Mouse (Mus musculus) liver, embryonic 13.5 days (tissue): ENCODE measurements at regions not wholly inside any gene's neighbourhood (a gene's known extent, or its start where the extent isn't known, plus 50 kb on each side); places are given as distances from the start of the nearest gene placed in this dataset.

ENCODE experiments used
- ATAC-seq: fragments of 200-750 bp; cut with Nextera tagmentation; 2 replicates; pipeline ENCODE4 v1.8.0; 2017; ENCODE audit warnings: low read depth, mild to moderate bottlenecking, moderate number of reproducible peaks, moderate library complexity
- DNase-seq: peaks from one replicate; pipeline ENCODE4 v3.0.0; 2022
- H3K27ac ChIP-seq: fragments of 300-500 bp; sonication (generic); 2 replicates; pipeline ENCODE4 v1.5.1; 2015; ENCODE audit warnings: moderate library complexity, mild to moderate bottlenecking, inconsistent platforms
- H3K27me3 ChIP-seq: fragments of 300-500 bp; sonication (generic); 2 replicates; pipeline ENCODE4 v1.6.1; 2015; ENCODE audit warnings: mild to moderate bottlenecking, inconsistent platforms
- H3K36me3 ChIP-seq: fragments of 300-500 bp; sonication (generic); 2 replicates; pipeline ENCODE4 v1.6.1; 2015; ENCODE audit warnings: mild to moderate bottlenecking, inconsistent platforms
- H3K4me1 ChIP-seq: fragments of 300-500 bp; sonication (generic); replicated peaks from 2 replicates; pipeline ENCODE4 v1.6.1; 2015; ENCODE audit warnings: inconsistent platforms
- H3K4me2 ChIP-seq: fragments of 300-500 bp; sonication (generic); 2 replicates; pipeline ENCODE4 v1.6.1; 2015; ENCODE audit warnings: inconsistent platforms, mild to moderate bottlenecking, moderate library complexity
- H3K4me3 ChIP-seq: fragments of 300-500 bp; sonication (generic); replicated peaks from 2 replicates; pipeline ENCODE4 v1.5.1; 2015; ENCODE audit warnings: mild to moderate bottlenecking, inconsistent platforms
- H3K9ac ChIP-seq: fragments of 300-500 bp; sonication (generic); 2 replicates; pipeline ENCODE4 v1.6.1; 2015; ENCODE audit warnings: mild to moderate bottlenecking, inconsistent platforms
- H3K9me3 ChIP-seq: fragments of 300-500 bp; sonication (generic); replicated peaks from 2 replicates; pipeline ENCODE4 v1.6.1; 2016; ENCODE audit warnings: inconsistent platforms
- WGBS: fragments of 180-500 bp; shearing (Covaris S2); methylation state at CpG from one replicate; pipeline ENCODE4 v1.1.7; 2015; ENCODE audit not compliant: insufficient replicate concordance; 5-methylcytosine and 5-hydroxymethylcytosine counted together

DNA sequence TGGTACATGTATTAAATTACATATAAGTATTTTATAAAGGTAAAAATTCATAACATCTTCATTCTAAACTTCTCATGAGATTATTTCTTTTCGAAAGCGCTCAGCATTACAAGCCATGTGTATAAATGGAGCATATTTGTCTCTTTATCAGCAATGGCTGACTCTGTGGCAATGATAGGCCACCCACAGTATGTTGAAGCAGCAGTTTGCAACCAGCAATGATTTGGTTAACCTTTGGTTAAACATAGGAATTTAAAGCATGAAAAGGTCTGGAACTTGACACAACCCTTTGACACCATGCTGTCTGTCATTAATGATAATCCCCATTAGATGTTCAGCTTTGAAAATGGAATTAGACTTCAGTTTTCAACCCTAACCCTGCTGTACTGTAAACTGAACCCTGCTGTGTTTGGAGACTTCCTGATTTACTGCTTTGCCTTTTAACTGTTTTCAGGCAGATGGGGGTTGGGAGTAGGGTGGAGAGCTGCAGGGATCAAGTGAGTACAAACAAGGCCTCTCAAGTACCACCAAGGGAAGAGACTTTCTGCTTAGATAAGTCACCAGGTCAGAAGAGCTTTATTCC, 2238.6 kb downstream of the 9330182O14Rik start:
- ATAC-seq (no peak), DNase-seq (no peak)
- Histone ChIP-seq H3K27me3 (no peaks in the 10 kb centered on the region), H3K27ac (no peak overlapping the region), H3K4me1 (no peaks in the 10 kb centered on the region), H3K4me3 (no peak overlapping the region), H3K9ac (no peak overlapping the region), H3K4me2 (no peak overlapping the region), H3K9me3 (no peaks in the 10 kb centered on the region), H3K36me3 (no peaks in the 10 kb centered on the region)
- 70% methylated on average over 2 of the region's 2 CpGs for WGBS
